Mouse (Mus musculus): Measurements from ENCODE around the gene Gsto2. TPM values are rescaled to one million over a fixed set of nuclear protein-coding genes. Genes with fewer than 3 reads are reported as not detected.
A peak's percentile ranks its signal among the peaks of the same experiment; 100 is the strongest.
"Not testable (repeated sequence)": the region's sequence is repeated elsewhere in the genome, so short reads cannot be mapped to it uniquely, and the experiment has no call there.

Gene Gsto2
- total RNA-seq (2021): 1 to 10 TPM; 2.1 to 3.2 TPM
- polyA plus RNA-seq (2012; rRNA removed): 0.37 and 0.61 TPM in 2 replicates
- long read RNA-seq: 0 reads

DNA sequence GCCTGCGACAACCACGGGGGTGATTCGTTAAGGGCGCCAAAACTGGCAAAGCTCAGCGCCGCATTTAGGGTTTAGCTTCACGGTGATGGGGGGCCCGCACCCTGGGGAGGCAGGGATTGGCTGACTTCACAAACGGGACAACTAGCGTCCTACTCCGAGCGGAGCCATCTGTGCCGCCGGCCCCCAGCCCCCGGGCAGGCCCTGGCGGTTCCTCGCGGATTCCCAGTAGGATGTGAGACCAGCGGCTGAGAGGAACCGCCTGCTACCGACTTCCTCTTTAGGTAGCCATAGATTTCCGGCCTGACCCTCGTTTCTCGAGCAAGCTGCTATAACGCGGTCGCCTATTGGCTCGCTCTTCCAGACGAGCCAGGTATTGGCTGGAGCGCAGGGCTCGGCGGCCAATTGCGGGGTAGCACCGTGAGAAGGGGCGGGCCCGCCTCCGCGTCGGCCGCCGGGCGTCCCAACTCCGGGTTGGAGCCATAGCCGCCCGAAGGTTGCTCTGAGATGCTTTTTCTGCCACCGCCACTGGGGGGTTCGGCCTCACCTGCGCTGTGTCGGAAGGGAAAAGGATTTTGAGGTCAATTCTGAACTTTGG lies at the start of gene Gsto2:
Gene Gsto2 (plus strand): TSS at position 182 of the 595 bp plus-strand sequence.
- DNase-seq: peak; percentile 96

DNA sequence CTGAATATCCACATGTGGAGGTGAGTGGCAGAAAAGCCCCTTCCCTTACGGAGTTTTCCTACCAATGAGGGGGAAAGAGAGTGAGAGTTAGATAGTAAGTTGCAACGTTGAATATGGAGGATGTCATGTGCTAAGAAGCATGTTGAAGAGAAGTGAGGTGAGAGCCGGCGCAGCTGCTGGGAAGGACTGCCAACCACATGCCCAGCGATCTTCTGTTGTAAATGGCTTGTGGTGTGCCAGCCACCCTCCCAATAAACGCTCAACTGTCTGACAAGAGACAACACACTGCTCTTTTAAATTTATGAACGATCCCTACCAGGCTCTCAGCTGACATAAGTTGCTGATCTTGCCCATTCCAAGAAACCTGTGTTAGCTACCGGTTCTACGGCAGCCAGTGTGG lies 47.6 kb upstream of the Gsto2 start:
- DNase-seq: no peak

DNA sequence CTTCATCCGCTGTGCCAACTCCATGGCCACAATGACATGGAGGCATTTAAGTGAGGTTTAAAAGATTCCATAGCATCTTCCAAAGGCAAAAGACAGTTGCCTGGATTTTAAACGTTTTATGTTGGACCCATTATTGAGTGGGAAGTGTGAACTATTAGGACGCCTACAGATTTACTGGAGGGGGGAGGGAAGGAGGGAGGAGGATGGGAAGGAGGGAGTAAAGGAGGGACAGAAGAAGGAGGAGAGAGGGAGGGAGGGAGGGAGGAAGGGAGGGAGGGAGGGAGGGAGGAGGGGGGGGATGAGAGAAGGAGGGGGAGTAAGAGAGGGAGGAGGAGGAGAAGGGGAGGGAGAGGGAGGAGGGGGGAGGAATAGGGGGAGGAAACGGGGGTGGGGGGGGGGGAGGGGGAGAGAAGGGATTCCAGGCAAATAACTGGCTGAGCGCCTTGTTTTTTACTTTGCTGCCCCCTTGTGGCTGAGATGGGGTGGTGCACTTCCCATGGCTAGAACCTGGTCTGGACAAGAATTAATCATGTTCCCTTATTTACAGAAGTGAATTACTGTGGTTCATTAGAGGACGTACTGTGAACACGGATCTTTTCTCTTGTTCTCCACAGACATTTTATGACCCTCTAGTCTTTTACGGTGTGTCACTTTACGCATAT lies 44.4 kb upstream of the Gsto2 start:
- DNase-seq: peak; percentile 63

DNA sequence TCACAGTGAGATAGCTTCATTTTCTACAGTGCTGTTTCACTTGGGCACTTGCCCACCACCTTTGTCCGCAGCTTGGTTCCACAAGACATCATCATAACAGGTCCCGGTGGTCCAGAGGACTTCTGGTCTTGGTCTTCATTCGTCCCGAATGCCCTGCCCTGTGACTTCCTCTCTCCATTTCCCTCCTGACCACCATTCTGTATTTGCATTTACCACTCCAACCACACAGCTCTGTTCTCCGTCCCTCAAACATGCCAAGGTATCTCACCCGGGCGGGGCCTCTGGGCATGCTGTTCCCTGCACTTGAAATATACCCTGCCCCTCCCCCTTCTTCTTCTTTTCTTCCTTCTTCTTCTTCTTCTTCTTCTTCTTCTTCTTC lies 43.9 kb upstream of the Gsto2 start:
- no peak for DNase-seq

DNA sequence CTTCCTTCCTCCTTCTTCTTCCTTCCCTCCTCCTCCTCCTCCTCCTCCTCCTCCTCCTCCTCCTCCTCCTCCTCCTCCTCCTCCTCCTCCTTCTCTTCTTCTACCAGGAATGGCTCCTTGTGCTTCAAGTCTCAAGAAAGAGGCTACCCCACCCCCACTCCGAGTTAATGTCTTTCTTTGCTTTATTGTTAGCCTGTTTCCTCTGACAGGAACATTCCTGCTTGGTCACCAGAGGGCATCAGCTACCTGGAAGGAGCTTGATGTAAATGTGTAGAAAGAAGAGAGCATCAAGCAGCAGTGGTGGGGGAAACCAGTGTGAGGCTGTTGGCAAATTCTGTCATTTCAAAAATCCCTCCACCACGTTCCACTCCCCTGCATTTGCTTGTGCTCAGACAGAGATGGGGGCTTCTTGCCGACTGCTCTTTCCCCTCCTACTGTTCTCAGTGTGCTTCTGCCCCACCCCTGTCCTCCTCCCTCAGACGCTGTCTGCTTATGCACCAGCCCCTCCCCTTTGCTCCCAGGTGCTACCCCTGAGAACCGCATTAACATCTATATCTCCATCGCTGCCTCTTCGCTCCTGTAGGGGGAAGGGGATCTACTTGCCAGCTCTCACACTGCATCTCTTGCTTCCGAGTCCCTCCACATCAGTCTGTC lies 43.1 kb upstream of the Gsto2 start:
- DNase-seq: no peak

DNA sequence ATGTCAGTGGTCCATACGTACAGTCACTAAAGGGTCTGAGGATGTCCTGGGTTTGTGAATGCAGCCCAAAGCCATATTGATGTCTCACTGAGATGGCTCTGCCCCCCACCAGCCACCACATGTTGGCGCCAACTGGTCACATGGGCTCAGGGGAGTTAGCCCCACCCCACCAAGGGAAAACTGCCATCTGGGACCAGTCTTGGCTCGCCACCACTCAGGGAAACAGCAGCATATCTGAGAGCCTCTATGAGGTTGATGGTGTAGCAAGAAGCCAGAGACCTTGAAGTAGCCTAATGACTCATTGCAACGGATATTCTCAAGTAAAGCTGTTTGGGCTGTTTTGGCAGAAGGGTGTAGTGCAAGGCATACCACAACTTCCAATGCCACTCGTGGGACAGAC lies 41.3 kb upstream of the Gsto2 start:
- DNase-seq: no peak

DNA sequence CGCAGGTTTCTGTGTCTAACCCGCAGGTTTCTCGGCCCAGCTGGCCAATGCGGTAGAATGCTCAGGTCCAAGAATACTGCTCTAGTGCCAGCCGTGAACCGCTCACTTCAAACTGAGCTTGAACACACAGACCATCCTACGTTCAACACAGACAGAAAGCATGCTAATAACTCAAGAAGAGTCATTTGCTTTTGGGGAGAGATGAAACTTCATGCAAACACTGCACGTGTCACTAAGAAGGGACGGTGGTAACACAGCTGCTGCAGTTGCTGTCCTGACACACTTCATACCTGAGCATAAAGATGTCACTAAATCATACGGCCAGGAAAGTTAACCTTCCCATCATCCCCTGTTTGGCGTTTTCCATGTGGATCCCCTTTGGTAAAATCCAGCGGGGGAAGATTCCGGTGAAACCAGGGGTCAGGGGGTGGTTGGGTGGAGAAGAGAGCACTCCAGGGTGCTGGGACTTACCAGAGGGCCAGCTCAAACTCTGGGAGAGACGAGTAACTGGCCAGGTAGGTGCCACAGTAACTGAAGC lies 35.4 kb upstream of the Gsto2 start:
- no peak for DNase-seq

DNA sequence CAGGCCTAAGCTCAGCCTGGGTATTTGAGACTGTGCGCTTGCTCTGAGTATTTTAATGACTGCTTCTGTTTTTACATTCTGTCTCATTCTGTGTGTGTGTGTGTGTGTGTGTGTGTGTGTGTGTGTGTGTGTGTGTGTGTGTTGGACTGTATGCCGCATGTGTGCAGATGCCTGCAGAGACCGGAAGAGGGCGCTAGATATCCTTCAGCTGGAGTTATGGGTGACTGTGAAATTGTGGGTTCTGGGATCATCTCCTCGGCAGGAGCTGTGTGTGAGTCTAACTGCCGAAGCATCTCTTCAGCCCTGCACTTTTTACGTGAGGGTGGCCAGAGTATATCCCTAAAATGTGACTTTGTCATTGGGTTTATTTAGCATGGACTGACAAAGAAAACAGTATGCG lies 34.2 kb upstream of the Gsto2 start:
- DNase-seq: no peak

DNA sequence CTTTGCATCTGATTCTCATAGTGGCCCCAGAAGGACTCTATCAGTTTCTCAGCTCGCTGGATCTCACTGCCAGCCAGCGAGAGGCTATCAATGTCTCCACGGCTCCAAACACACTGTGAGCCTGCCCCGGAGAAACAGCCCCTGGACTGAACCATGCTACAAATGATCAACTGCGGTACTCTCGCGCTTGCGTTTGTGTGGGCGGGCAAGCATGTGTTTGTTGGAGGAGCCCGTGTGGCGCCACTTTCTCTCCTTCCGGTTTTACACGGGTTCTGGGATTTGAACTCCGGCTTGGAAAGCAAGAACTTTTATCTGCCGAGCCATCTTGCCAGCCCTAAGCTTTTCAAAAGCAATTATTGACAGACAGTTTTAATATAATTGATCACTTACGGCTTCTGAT lies 33.0 kb upstream of the Gsto2 start:
- no peak for DNase-seq

DNA sequence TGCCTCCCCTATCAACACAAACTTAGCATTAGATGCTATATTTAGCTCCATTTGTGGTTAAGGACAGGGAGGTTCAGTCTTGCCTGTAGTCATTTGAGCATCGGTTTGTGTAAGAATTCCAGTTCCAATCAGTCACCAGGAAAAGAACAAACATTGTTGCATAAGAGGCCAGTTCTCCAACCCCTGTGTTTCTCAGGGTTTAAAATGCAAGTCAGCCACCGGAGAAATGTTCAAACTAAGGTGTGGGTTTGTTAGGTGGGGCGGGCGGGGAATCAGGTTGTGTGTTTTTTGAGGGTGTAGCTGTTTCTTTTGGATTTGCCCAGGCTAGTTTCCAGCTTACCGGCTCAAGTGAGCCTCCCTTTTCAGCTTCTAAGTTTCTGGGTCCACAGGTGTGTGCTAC lies 30.7 kb upstream of the Gsto2 start:
- DNase-seq: no peak

DNA sequence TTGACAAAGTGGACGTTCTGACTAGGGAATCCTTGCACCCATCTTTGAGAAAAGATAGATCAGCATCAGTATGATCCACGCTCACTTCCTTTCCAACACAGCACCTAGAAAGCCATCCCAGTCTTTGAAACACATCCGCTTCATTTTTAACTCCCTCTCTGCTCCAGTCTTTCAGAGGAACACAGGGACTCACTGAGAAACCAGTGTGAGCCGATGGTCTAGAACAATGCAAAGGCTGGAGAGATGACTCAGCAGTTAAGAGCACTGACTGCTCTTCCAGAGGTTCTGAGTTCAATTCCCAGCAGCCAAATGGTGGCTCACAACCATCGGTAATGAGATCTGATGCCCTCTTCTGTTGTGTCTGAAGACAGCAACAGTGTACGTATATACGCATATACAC lies 29.6 kb upstream of the Gsto2 start:
- no peak for DNase-seq

DNA sequence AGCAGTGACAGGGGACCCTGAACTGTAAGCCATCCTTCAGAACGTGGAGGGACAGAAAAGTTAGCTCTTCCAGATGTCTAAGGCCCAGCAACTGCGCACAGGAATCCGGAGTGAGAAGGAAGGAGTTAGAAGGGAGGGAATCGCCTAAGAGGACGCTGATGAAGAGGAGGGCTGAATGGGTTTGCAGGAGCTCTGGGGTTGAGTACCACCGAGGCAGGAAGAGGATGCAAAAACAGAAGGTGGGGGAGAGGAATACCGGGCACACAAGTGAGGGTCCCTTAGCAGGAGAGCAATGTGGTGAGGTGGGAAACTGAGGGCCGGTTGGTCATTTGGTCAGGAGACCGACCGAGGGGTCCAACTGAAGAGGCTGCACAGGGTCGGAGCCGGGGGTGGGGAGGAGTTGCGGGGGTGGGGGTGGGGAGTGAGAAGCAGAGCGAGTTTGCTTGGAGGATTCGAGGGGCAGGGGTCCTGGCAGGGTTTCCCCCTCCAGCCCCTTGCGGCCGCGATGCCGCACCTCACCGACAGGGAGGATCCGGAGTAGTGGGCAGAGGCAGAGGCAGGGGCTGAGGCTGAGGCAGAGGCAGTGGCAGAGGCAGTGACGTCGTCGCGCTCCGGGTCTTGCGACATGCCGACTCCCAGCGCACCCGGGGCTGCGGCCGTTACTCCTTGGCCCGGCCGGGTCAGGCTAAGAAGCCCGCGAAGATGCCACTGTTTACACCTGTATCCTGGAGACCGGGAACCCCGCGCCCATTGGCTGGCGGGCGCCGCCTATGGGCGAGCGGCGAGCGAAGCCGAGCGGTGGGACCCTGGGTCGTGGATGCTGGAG lies 28.4 kb upstream of the Gsto2 start:
- DNase-seq: peak; percentile 60

DNA sequence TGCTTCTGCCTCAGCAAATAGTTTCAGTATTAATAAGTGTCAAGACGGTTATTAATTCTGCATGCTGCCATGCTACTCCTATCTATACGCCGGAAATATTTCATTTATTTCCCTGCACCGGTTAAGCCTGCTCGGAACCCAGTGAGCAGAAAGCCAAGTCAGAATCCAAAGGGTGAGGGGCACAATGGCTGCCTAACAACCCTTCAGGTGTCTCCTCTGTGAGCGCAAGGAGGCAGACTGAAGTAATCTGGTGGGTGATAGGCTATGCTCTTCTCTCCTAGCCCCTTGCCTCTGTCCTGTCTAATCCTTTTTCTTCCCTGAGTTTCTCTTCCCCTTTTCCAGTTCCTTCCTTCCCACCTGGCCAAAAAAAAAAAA lies 27.8 kb upstream of the Gsto2 start:
- no peak for DNase-seq

DNA sequence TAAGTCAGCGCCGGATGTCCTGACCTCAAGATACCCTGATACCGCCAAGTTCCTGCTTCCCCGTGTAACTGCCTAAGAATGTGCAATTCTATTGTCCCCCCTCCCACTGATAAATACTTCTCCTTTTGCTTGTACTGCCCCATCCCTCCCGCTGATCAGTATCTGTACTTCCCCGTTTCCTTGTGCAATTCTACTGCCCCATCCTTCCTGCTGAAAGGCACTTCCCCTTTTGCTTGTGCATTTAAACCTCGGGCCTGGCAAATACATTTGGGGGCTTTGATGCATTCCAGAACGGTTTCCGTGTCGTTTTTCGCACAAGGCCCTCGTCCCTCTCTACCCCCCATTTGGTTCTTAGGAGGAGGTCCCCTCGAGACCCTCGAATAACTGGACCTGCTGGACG lies 24.1 kb upstream of the Gsto2 start:
- not testable (repeated sequence) for DNase-seq

DNA sequence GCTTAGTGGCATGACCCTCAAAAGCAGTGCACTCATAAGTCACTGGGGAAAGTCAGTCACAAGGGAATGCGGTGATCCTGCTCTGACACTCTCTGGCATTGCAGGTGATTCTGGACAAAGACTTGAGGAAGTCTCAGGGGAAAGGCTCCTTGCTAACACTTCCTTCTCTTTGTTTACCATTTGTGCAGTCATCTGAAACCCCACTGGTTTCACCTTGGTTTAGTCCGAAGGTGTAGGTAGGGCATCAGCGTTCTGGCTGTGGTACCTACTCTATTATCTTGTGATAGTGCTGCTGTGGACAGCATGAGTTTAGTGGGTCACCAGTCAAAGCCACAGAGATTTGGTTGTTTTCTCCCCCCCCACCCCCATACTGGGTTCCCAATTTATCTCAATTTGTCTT lies 15.6 kb upstream of the Gsto2 start:
- DNase-seq: no peak

DNA sequence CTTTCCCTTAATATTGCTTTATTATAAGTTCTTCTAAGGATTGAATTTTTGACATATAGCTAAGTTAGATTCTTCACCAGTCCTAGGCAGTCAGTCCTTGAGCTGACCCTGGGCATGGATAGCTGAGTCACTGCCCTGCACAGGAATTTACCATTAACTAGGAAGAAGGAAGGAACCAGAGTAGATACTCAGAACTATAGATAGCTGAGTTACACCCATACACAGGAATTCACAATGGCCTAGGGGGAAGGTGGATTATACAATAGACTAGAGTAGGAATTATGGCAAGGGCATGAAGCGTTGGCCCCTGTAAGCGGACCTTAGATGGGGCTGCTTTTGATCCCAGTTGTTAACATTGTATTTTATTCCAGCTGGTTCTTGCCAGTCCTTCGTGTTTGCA lies 13.2 kb upstream of the Gsto2 start:
- peak; percentile 13 for DNase-seq

DNA sequence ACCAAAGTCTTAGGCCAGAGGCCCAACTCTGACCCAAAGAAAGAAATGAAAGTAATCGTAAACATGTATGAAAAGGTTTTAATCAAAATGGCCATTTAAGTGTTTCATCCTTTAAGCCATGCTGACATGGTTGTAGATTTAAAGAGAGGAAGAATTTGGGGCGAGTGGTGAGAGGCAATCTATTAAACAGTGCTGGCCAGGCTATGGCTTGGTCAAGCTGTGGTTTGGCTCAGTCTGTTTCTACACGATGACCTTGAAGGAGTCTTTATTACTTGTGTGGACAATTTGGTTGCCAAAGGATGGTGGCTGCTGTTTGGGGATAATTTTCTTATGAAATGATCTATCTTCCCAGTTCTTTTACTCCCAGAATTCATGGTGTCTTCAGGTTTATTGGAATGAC lies 12.3 kb upstream of the Gsto2 start:
- no peak for DNase-seq

DNA sequence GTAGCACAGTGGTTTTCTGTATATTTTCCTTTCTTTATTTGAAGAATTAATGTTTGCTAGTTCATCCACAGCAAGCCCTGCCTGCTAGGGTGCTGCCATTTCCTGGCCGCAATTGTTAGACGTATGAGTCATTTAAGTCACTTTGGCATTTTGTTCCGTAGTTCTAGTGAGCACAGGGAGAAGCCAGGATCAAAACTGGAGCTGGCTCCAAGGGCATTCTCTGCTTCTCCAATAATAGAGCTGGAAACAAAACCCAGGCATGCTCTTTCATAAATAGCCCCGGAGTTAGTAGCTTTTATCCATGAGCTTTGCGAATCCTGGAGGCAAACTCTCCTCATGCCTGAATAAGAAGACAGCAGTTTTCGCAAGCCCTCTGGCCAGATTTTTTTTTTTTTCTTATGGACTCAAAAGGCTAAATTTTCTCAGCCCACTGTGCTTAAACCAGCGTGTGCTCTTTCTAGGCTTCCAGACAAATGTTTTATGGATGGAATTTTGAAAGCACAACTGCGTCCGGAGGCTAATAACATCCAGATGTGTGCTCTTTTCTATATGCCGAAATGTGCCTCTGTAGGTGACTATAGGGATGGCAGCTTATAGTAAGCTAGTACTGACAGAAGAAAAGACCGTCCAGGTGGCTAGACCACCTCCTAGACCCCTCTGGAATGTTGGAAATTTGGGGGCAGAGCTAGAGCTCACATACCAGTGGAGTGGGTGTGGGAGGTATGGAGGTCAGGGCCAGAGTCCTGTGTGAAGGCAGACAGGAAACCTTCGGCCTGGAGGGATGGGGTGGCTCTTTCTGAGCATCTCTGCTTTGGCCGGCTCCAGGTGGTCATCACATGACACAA lies 11.2 kb upstream of the Gsto2 start:
- DNase-seq: peak; percentile 54

DNA sequence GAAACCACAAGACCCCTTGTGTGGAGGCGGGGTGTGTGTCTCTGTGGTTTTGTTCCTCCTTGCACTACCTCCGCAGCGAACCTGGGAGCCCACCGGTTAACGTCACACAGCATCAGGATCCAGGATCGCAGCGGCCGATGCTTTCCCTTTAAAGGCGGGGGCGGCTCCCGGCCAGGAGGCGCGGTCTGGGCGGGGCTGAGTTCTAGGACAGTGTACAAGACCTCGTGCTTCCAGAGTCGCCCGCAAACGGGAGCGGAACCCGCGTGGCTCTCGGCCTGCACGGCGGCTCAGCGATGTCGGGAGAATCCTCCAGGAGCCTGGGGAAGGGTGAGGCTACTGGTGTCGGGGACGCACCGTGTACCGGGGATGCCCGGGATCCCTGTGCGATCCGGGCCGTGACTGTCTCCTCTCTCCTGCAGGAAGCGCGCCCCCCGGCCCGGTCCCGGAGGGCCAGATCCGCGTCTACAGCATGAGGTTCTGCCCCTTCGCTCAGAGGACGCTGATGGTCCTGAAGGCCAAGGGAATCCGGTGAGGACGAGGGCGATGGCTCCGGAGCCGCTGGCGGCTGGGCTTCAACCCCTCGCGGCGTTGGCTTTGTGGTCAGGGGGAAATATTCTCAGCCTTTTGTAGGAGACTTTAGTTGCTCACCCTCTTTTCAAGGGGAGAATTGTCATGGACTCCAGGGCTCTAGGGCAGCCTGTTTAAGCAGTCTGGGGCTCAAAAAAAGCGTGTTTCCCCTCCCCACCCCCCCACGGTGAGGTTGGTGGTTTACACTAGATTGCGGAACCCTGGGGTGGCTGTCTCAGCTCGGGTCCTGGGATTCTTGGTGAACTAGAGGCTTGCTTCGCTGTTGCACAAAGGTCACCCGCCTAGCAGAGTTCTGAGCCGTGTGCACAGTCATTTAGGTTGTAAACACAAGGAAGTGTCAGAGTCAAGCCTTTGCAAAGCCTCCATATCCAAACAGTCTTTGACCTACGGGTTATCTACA lies 10.2 kb upstream of the Gsto2 start, which contains the start of gene Gsto1:
Gene Gsto1 (plus strand): TSS at position 175 of the 988 bp plus-strand sequence.
- DNase-seq: peak; percentile 95
